Mouse (Mus musculus): ENCODE data around the gene Ttc41. TPM values are rescaled to one million over a fixed set of nuclear protein-coding genes. Genes with fewer than 3 reads are reported as not detected.

Gene Ttc41
- total RNA-seq, 2 experiments from 2014 or later, result 1.6 to 1.7 TPM

- DNase-seq, result peak; percentile 36
- intact Hi-C loops (cut with DNase I; ENCODE audit: low total_unique reads), result no loop called here
These were observed 73.6 kb downstream of the Ttc41 start for GRCm38 (mm10) chr10:86779117-86779755.

- DNase-seq, result no peak
- intact Hi-C loops (cut with DNase I; ENCODE audit: low total_unique reads), result no loop called here
These were observed 74.3 kb downstream of the Ttc41 start for GRCm38 (mm10) chr10:86779816-86780500.

- DNase-seq, result no peak
- intact Hi-C loops (cut with DNase I; ENCODE audit: low total_unique reads), result no loop called here
These were observed 76.0 kb downstream of the Ttc41 start for GRCm38 (mm10) chr10:86781641-86782040.

GRCm38 (mm10) chr10:86782656-86783055 lies 77.0 kb downstream of the Ttc41 start:
- no peak for DNase-seq
- intact Hi-C loops (cut with DNase I; ENCODE audit: low total_unique reads), result no loop called here

GRCm38 (mm10) chr10:86783561-86783960 lies 78.0 kb downstream of the Ttc41 start:
- DNase-seq, result no peak

GRCm38 (mm10) chr10:86784126-86784675 lies 78.6 kb downstream of the Ttc41 start:
- intact Hi-C loops (cut with DNase I; ENCODE audit: low total_unique reads), result no loop called here
- DNase-seq, result no peak

More at GRCm38 (mm10) chr10:86783561-86783960, 78.0 kb downstream of the Ttc41 start:
- intact Hi-C loops (cut with DNase I; ENCODE audit: low total_unique reads), result no loop called here

GRCm38 (mm10) chr10:86785396-86785795 lies 79.8 kb downstream of the Ttc41 start:
- DNase-seq, result no peak
- intact Hi-C loops (cut with DNase I; ENCODE audit: low total_unique reads), result no loop called here

- no peak for DNase-seq
- intact Hi-C loops (cut with DNase I; ENCODE audit: low total_unique reads), result no loop called here
These were observed 80.5 kb downstream of the Ttc41 start for GRCm38 (mm10) chr10:86786083-86786482.

- DNase-seq, result no peak
- intact Hi-C loops (cut with DNase I; ENCODE audit: low total_unique reads), result no loop called here
These were observed 82.6 kb downstream of the Ttc41 start for GRCm38 (mm10) chr10:86788193-86788592.

- intact Hi-C loops (cut with DNase I; ENCODE audit: low total_unique reads), result no loop called here
- DNase-seq, result no peak
These were observed 83.6 kb downstream of the Ttc41 start for GRCm38 (mm10) chr10:86789146-86789672.

GRCm38 (mm10) chr10:86791507-86792184 lies 86.0 kb downstream of the Ttc41 start:
- intact Hi-C loops (cut with DNase I; ENCODE audit: low total_unique reads), result no loop called here
- DNase-seq, result no peak

- intact Hi-C loops (cut with DNase I; ENCODE audit: low total_unique reads), result no loop called here
- DNase-seq, result no peak
These were observed 87.9 kb downstream of the Ttc41 start for GRCm38 (mm10) chr10:86793509-86793951.

GRCm38 (mm10) chr10:86794196-86794595 lies 88.6 kb downstream of the Ttc41 start:
- intact Hi-C loops (cut with DNase I; ENCODE audit: low total_unique reads), result no loop called here
- no peak for DNase-seq

GRCm38 (mm10) chr10:86794794-86795535 lies 89.4 kb downstream of the Ttc41 start:
- DNase-seq, result no peak
- intact Hi-C loops (cut with DNase I; ENCODE audit: low total_unique reads), result no loop called here

- DNase-seq, result no peak
- intact Hi-C loops (cut with DNase I; ENCODE audit: low total_unique reads), result no loop called here
These were observed 90.6 kb downstream of the Ttc41 start for GRCm38 (mm10) chr10:86796073-86796741.

- intact Hi-C loops (cut with DNase I; ENCODE audit: low total_unique reads), result no loop called here
- DNase-seq, result no peak
These were observed 101.8 kb downstream of the Ttc41 start for GRCm38 (mm10) chr10:86807362-86807761.

GRCm38 (mm10) chr10:86808013-86808758 lies 102.6 kb downstream of the Ttc41 start:
- no peak for DNase-seq
- intact Hi-C loops (cut with DNase I; ENCODE audit: low total_unique reads), result no loop called here

- intact Hi-C loops (cut with DNase I; ENCODE audit: low total_unique reads), result no loop called here
- DNase-seq, result no peak
These were observed 104.4 kb downstream of the Ttc41 start for GRCm38 (mm10) chr10:86810000-86810399.

All from gastrocnemius, postnatal 14 days (tissue).